Mouse (Mus musculus) heart, embryonic 11.5 days (tissue): ENCODE results near the gene Hoxd10. TPM values are rescaled to one million over a fixed set of nuclear protein-coding genes. Genes with fewer than 3 reads are reported as not detected.

Experiments used
- ATAC-seq: fragments of 200-750 bp; cut with Nextera tagmentation; replicated peaks from 2 replicates; pipeline ENCODE4 v1.8.0; 2017; ENCODE audit warnings: moderate library complexity; ENCODE audit not compliant: insufficient number of reproducible peaks, low FRiP score, low TSS enrichment
- H3K27ac ChIP-seq: fragments of 300-500 bp; sonication (generic); 2 replicates; pipeline ENCODE4 v1.5.1; 2014; ENCODE audit warnings: mild to moderate bottlenecking, low read depth, low read length
- H3K27me3 ChIP-seq: fragments of 300-500 bp; sonication (generic); 2 replicates; pipeline ENCODE4 v1.6.1; 2014; ENCODE audit warnings: mild to moderate bottlenecking, low read length, mixed read lengths; ENCODE audit not compliant: control insufficient read depth, insufficient read depth
- H3K36me3 ChIP-seq: fragments of 300-500 bp; sonication (generic); 2 replicates; pipeline ENCODE4 v1.6.1; 2014; ENCODE audit warnings: mild to moderate bottlenecking, low read length, moderate library complexity, mixed read lengths; ENCODE audit not compliant: control insufficient read depth, insufficient read depth
- H3K4me1 ChIP-seq: fragments of 300-500 bp; sonication (generic); 2 replicates; pipeline ENCODE4 v1.6.1; 2014; ENCODE audit warnings: low read length; ENCODE audit not compliant: control insufficient read depth, insufficient read depth
- H3K4me2 ChIP-seq: fragments of 300-500 bp; sonication (generic); 2 replicates; pipeline ENCODE4 v1.6.1; 2014; ENCODE audit warnings: mild to moderate bottlenecking, moderate library complexity
- H3K4me3 ChIP-seq: fragments of 300-500 bp; sonication (generic); 2 replicates; pipeline ENCODE4 v1.5.1; 2014; ENCODE audit warnings: low read depth, low read length
- H3K9ac ChIP-seq: fragments of 300-500 bp; sonication (generic); 2 replicates; pipeline ENCODE4 v1.6.1; 2014; ENCODE audit warnings: mild to moderate bottlenecking, low read depth, low read length, moderate library complexity
- H3K9me3 ChIP-seq: fragments of 300-500 bp; sonication (generic); replicated peaks from 2 replicates; pipeline ENCODE4 v1.6.1; 2016; ENCODE audit warnings: low read length; ENCODE audit not compliant: control insufficient read depth
- WGBS: fragments of 180-500 bp; shearing (Covaris S2); extraction: QIAGEN DNeasy Blood & Tissue Kit; methylation state at CpG from one replicate; pipeline ENCODE4 v1.1.7; 2014; ENCODE audit not compliant: insufficient replicate concordance; 5-methylcytosine and 5-hydroxymethylcytosine counted together
- polyA plus RNA-seq: library from polyadenylated mRNA; unstranded; fragments of >200 nt; fragmentation: Nextera tagmentation; extraction: Ambion mirVana; gene quantifications from 2 replicates; pipeline ENCODE4 v1.2.1, GENCODE M21; 2014

The Hoxd10 gene
- polyA plus RNA-seq, 1 experiment from 2014 or later, result 0.11 TPM

DNA sequence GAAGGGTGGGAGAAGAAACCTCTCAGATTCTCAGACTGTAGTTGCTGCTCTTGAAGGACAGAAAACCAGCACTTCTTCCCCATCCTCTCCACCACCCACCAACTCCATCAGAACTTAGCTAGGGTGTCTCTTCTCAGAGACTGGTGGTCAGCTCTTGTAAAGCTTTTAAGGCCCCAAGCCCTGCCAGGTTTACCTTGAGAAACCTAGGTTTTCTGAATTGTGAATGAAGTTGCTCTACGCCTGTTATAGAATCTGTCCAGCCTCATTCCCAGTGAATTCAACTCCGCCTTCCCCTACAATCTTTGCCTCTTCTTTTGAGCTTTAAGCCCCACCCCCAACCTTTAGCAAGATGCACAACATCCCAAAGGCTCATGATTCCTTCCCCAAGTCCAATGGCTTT lies 14.6 kb upstream of the Hoxd10 start:
- no peak overlapping the region for H3K4me2 ChIP-seq
- 14% methylated on average over 2 of the region's 2 CpGs for WGBS
- H3K4me3 ChIP-seq, result no peak overlapping the region
- H3K4me1 ChIP-seq, result no peaks in the 10 kb centered on the region
- ATAC-seq, result no peak
- H3K9me3 ChIP-seq, result no peaks in the 10 kb centered on the region
- H3K9ac ChIP-seq, result no peak overlapping the region
- no peaks in the 10 kb centered on the region for H3K36me3 ChIP-seq
- H3K27me3 ChIP-seq, result peaks cover 96% of the 10 kb centered on the region
- H3K27ac ChIP-seq, result no peak overlapping the region

DNA sequence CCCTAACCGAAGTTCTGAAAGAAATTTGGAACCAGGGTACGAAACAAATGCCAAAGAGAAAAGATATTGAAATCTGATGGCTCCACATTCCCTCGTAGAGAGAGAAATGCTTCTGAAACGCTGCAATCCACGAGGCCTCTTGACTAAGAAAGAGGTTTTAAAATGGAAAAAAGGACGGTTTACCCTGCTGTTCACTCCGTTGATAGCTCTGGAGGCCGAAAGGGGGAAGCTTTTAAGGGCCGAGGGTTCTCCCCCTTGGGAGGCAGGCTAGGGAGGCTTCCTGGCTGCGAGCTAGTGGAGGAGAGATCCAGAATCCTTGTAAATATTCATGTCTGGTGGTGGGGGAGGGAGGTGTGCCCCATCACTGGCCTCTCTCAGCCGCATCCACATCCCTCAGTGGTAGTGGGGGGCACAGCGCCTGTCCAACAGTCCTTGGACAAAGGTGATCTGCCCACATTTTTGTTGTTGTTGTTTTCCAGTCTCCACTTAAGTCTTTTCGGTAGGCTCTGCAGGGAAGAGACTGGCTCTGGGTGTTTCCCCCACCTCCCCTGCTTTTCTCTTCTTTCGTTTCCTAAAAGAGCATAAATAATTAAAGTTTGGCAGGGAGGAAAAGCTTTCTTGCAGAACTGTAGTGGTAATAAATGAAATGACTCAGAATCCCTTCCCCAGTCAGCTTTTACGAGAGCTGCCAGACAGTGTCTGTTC lies 12.7 kb upstream of the Hoxd10 start, which contains the start of gene Hoxd11:
TSS of gene Hoxd11 (plus strand) at position 667 of the 705 bp plus-strand sequence.
- WGBS, result under 1% methylated on average over 15 of the region's 15 CpGs
- H3K9ac ChIP-seq, result no peak within 1 kb of the TSS
- no peak within 1 kb of the TSS for H3K27ac ChIP-seq
- no peaks in the 10 kb centered on the region for H3K4me1 ChIP-seq
- peaks cover 97% of the 10 kb centered on the region for H3K27me3 ChIP-seq
- no peaks in the 10 kb centered on the region for H3K9me3 ChIP-seq
- no peak within 1 kb of the TSS for H3K4me3 ChIP-seq
- H3K4me2 ChIP-seq, result no peak within 1 kb of the TSS; the same call in 1 of the 2 replicates
- ATAC-seq, result no peak
- no peaks in the 10 kb centered on the region for H3K36me3 ChIP-seq

DNA sequence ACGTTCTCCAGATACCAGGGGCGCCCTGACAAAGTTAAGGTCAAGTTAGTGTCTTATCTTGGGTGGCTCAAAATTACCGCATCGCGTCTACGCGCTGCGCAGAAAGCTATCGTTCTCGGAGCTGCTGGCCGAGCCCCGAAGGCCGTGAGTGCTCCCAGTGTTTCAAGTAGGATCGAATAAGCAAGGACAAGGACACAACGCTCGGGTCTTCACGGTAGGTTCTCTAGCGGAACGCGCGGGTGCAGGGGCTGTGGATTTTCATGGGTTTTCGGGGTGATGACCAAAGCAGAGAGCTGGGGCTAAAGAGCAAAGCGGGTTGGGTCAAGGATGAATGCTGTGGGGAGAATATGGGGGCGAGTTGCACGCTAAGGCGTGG lies 12.1 kb upstream of the Hoxd10 start:
- Histone ChIP-seq H3K4me1 (no peaks in the 10 kb centered on the region), H3K27ac (no peak overlapping the region), H3K4me3 (no peak overlapping the region), H3K9ac (no peak overlapping the region), H3K4me2 (no peak overlapping the region; the same call in 1 of the 2 replicates), H3K27me3 (peaks cover 97% of the 10 kb centered on the region), H3K36me3 (no peaks in the 10 kb centered on the region), H3K9me3 (no peaks in the 10 kb centered on the region)
- ATAC-seq, result no peak
- 1% methylated on average over 26 of the region's 26 CpGs for WGBS

DNA sequence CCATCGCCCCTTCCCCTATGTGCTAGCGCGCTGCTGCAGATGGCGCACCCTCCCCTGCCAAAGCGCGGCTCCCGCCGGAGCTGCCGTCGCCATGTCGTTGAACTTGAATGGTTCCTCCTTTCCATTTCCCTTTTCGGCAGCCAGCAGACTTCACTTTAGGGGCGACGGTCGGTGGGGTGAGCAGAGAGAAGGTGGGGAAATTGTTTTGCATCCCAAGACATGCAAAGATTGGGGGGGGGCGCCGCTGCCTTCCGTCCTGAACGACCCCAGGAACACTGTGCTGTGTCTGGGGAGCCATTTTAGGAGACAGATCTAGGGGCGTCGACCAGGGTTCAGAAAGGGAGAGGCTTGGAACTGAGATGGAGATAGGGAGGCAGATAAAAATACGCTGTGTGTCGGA lies 11.7 kb upstream of the Hoxd10 start:
- no peaks in the 10 kb centered on the region for H3K9me3 ChIP-seq
- no peaks in the 10 kb centered on the region for H3K36me3 ChIP-seq
- H3K4me3 ChIP-seq, result no peak overlapping the region
- 1% methylated on average over 22 of the region's 23 CpGs for WGBS
- no peak overlapping the region; the same call in 1 of the 2 replicates for H3K4me2 ChIP-seq
- H3K4me1 ChIP-seq, result no peaks in the 10 kb centered on the region
- no peak overlapping the region for H3K27ac ChIP-seq
- H3K9ac ChIP-seq, result no peak overlapping the region
- no peak for ATAC-seq
- H3K27me3 ChIP-seq, result peaks cover 97% of the 10 kb centered on the region

DNA sequence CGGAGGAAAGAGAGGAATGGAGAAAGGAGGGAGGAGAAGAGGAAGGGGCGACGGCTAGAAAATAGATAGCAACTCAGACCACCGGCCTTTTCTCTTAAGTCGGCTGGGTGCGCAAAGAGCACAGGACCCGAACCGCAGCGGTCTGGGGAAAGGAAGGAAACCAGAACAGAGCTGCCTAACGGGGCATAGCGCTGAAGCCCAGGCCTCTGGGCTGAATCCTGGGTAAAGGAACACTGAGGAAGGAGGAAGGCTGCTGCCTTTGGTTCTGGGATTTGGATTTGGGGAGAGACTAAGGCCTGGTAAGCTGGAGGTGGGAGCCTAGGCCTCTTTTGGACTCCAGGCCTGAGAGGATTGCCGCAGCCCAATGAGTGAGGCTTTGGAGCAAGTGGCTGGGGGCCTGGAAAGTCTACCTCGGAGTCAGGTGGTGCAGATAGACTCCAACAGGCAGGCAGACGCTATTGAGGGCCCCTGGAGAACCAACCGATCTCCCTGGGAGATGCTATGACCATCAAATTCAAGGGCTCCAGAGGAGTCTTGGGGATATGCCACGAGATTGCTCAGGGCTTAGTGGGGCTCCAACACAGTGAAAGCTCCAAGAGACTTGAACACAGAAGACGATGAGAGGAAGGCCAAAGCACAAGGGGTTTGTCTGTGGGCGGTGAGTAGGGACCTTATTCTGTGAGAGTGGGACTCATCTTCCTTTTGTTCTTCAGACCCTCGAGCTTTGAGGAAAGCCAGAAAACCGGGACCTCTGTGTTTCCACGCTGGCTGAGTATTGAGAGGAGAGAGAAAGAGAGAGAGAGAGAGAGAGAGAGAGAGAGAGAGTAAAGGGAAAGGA lies 10.9 kb upstream of the Hoxd10 start:
- no peak overlapping the region for H3K4me2 ChIP-seq
- H3K9ac ChIP-seq, result no peak overlapping the region
- no peaks in the 10 kb centered on the region for H3K36me3 ChIP-seq
- ATAC-seq, result no peak
- H3K4me3 ChIP-seq, result no peak overlapping the region
- H3K27ac ChIP-seq, result no peak overlapping the region
- H3K27me3 ChIP-seq, result peaks cover 96% of the 10 kb centered on the region
- 2% methylated on average over 21 of the region's 21 CpGs for WGBS
- H3K4me1 ChIP-seq, result no peaks in the 10 kb centered on the region
- H3K9me3 ChIP-seq, result no peaks in the 10 kb centered on the region

DNA sequence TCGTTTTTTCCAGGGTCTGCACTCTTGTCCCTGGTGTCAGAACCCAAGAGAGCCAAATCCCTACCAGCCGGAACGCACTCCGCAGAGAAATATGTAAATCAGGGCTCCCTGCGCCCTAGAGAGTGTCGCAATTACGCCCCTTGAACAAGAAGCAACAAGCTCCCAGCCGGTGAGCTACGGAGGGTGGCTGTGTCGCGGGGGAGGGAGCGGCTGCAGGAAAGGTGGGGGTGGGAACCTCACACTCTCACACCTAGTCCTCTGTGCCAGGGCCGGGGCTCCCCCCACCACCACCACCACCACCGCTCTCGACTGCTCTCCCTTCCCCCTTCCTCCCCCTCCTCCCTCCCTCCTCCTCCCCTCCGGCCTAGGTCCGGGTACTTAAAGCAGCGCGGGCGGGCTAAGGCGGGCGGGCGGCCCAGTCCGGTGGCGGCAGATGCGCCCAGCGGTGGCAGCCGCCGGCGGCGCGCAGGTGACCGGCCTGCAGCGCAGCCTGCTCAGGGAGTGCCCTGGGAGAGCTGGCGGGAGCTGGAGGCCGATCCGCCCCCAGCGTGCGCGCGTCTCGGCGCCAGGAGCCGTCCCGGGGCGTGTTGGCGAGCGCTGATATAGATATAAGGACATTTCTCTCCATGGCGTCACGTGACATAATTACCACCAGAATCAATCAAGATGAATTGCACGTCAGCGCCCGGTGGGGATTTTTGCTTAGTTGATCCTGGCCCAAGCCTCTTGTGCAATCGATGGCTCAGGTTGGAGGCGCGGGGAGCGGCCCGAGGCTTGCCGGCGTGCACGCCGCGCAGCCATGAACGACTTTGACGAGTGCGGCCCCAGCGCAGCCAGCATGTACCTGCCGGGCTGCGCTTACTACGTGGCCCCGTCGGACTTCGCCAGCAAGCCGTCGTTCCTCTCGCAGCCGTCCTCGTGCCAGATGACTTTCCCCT lies 9.9 kb upstream of the Hoxd10 start:
- no peaks in the 10 kb centered on the region for H3K9me3 ChIP-seq
- H3K36me3 ChIP-seq, result no peaks in the 10 kb centered on the region
- WGBS, result under 1% methylated on average over 76 of the region's 78 CpGs
- peak overlapping the region; percentile 30 for H3K4me3 ChIP-seq
- H3K9ac ChIP-seq, result no peak overlapping the region
- H3K4me2 ChIP-seq, result peak overlapping the region; percentile 49
- peaks cover 93% of the 10 kb centered on the region for H3K27me3 ChIP-seq
- no peak overlapping the region for H3K27ac ChIP-seq
- no peaks in the 10 kb centered on the region for H3K4me1 ChIP-seq
- no peak for ATAC-seq

DNA sequence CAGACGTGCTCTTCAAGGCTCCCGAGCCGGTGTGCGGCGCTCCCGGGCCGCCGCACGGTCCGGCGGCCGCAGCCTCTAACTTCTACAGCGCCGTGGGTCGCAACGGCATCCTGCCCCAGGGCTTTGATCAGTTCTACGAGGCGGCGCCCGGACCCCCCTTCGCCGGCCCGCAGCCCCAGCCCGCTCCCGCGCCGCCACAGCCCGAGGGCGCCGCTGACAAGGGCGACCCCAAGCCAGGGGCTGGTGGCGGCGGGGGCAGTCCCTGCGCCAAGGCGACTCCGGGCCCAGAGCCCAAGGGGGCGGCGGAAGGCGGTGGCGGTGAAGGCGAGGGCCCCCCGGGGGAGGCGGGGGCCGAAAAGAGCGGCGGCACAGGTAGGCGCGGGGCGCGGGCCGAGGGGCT lies 8.9 kb upstream of the Hoxd10 start:
- Histone ChIP-seq H3K9ac (no peak overlapping the region), H3K36me3 (no peaks in the 10 kb centered on the region), H3K4me1 (no peaks in the 10 kb centered on the region), H3K9me3 (no peaks in the 10 kb centered on the region), H3K27me3 (peaks cover 94% of the 10 kb centered on the region), H3K27ac (no peak overlapping the region), H3K4me2 (peak overlapping the region; percentile 49), H3K4me3 (peak overlapping the region; percentile 30)
- under 1% methylated on average over 45 of the region's 51 CpGs for WGBS
- no peak for ATAC-seq

DNA sequence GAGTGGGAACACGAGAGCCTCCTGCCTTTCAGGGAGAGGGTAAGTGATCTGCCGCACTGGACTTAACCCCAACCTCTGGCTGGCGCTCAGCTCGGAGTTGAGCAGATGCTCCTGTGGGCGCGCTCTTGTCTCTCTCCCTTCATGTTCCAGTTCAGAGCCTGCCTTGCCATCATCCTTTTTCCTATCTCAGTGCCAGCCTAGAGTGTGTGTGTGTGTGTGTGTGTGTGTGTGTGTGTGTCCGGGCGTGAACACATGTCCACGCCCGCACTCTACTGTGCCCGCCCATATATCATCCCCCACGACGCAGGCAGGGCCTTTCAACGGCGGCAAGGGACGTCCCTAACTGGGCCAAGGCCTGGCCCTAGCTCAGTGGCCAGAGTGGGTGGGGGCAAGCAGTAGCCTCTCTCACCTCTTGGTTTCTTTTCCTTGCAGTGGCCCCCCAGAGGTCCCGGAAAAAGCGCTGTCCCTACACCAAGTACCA lies 8.2 kb upstream of the Hoxd10 start:
- Histone ChIP-seq H3K9ac (no peak overlapping the region), H3K27ac (no peak overlapping the region), H3K4me3 (no peak overlapping the region), H3K36me3 (no peaks in the 10 kb centered on the region), H3K27me3 (peaks cover 96% of the 10 kb centered on the region), H3K9me3 (no peaks in the 10 kb centered on the region), H3K4me2 (no peak overlapping the region), H3K4me1 (no peaks in the 10 kb centered on the region)
- ATAC-seq, result no peak
- WGBS, result under 1% methylated on average over 18 of the region's 18 CpGs
